Mouse (Mus musculus) c-Kit-positive CD71-positive TER-119-negative erythroid progenitor cells, embryonic 14.5 days (primary cell): Measurements from ENCODE around the gene Rufy3.

Experiments used
- DNase-seq: peaks from one replicate; pipeline ENCODE4 v3.0.0-alpha.2; 2013; ENCODE audit warnings: low read depth

Gene Rufy3

GRCm38 (mm10) chr5:88575506-88576338 lies 10.9 kb downstream of the Rufy3 start:
- DNase-seq: no peak

- DNase-seq: no peak
Measured at GRCm38 (mm10) chr5:88580681-88581080, 15.8 kb downstream of the Rufy3 start.

DNA sequence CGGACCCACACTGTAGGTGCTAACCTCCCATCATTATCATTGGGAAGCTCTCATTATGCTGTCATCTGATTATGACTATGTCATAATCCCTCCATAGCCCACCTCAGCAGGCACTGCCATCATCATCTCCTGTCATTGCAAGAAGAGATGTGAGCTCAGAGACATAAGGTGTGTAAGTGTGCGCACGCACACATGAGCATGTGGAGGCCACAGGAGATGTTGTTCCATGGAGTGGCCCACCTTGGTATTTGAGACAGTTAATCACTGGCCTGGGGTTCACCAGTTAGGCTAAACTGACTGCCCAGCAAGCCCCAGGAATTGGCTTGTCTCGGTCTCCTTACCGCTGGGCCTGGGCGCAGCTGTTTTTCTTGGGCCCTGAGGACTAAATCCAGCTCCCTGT lies 16.5 kb downstream of the Rufy3 start:
- DNase-seq: no peak

- DNase-seq: no peak
Measured at GRCm38 (mm10) chr5:88583271-88584031, 18.6 kb downstream of the Rufy3 start.

DNA sequence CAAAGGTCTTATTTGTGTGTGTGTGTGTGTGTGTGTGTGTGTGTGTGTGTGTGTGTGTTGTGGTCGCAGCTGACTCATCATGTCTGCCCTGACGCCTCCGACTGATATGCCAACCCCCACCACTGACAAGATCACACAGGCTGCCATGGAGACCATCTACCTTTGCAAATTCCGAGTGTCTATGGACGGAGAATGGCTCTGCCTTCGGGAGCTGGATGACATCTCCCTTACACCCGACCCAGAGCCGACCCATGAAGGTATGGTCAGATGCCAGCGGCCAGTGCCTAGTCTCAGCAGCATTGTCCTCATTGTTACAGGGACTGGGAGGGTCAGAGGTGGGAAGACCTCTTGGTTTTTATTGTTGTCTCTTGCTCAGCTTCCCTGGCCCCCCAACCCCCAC lies 19.2 kb downstream of the Rufy3 start:
- no peak for DNase-seq

- DNase-seq: no peak
Measured at GRCm38 (mm10) chr5:88586407-88587174, 21.8 kb downstream of the Rufy3 start.

- no peak for DNase-seq
Measured at GRCm38 (mm10) chr5:88587211-88587934, 22.5 kb downstream of the Rufy3 start.

- no peak for DNase-seq
Measured at GRCm38 (mm10) chr5:88588481-88588880, 23.6 kb downstream of the Rufy3 start.

GRCm38 (mm10) chr5:88593421-88594172 lies 28.8 kb downstream of the Rufy3 start:
- DNase-seq: no peak

DNA sequence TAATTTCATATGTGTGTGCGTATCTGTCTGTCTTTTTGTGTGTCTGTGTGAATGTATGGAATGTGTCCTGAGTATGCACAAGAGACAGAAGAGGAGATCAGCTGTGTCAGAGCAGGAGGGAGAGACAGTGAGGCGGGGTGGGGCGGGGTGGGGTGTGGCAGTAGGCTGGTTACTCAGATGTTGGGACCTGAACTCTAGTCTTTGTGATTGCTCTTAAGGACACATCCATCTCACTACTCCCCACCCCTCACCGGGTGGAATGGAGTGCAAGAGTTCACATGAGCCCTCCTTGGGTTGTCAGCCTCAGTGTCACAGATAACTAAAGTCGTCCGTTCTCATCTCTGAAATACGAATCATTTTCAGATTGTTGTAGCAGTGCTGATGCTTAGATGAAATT lies 29.3 kb downstream of the Rufy3 start:
- no peak for DNase-seq

DNA sequence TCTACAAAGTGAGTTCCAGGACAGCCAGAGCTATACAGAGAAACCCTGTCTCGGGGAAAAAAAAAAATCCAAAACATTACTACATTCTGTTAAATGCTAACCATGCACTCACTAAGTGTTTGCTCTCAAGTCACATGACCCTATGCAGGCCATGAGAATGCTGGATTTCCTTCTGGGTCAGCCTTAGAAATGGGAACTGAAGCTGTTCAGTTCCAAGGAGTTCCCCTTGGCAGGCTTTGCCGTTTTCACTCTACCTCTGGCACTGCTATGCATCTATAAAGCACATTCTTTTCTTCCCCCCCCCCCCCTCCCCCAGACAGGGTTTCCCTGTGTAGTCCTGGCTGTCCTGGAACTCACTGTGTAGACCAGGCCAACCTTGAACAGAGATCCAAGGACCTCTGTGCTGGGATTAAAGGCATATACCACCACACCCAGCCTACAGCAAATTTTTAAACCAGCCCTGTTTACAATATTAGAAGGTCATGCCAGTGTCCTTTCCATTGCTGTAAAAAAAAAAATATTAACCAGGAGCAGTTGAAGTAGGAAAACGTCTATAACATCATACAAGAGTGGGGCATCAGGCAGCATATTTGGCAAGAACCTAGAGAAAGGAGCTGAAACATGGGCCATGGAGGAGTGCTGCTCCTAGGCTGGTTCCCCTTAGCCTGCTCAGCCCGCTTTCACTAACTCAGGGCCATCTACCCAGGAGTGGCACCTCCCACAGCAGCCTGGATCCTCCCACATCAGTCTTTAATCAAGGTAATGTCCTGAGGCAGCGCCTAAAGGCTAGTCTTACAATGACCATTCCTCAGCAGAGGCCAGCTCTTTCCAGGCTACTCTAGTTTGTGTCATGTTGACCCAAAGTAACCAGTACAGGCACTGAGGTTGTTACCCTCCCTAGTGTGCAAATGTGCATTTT lies 31.0 kb downstream of the Rufy3 start:
- no peak for DNase-seq

DNA sequence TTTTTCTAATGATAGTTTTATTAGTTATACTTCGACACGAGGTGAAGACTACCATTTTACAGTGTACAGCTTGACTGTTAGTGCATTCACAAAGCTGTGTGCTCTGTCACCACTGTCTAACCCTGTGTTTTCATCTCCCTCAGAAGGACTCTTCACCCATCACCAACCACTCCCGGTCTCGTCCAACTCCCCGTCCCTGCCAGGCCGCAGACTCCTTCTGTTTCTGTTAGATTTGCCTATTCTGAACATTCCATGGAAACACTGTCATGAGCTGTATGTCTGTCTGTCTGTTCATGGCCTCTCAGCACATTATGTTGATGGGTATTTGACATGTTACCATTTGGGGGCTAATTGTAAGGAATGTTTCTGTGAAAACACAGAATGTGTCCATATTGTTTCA lies 34.1 kb downstream of the Rufy3 start:
- no peak for DNase-seq

DNA sequence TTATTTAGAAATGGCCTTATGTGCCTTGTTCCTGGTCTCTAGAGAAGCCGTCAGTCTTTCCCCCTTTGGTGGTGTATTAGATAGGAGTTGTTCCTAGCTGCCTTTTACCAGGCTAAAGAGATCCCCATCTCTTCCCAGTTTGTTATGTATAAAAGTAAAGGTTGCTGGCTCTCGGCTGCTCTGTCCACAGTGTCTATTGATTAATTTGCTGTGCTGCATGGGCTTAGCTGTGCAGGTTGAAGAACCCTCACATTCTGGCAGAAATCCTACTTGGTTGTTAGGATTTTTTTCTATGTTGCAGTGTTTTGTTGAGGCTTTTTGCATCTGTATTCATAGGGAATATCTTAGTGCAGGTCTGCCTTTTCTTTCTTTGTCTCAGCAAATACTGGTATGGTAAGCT lies 37.2 kb downstream of the Rufy3 start:
- DNase-seq: no peak

- no peak for DNase-seq
Measured at GRCm38 (mm10) chr5:88602713-88603112, 37.9 kb downstream of the Rufy3 start.

GRCm38 (mm10) chr5:88604046-88604445 lies 39.2 kb downstream of the Rufy3 start:
- no peak for DNase-seq

- no peak for DNase-seq
Measured at GRCm38 (mm10) chr5:88604641-88605358, 40.0 kb downstream of the Rufy3 start.

DNA sequence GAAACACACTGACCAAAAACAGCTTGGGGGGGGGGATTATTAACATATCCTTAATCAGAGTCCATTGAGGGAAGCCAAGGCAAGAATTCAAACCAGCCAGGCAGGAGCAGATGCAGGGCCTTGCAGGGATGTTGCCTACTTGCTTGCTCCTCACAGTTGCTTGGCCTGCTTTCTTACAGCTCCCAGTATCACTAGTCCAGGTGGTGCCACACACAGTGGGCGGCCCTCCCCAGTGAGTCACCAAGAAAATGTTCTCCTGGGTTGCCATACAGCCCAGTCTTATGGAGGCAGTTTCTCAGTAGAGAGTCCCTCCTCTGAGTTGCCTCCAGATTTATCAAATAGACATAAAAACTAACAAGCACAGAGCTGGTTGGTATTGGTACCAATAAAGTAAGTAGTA lies 49.3 kb downstream of the Rufy3 start:
- DNase-seq: no peak

DNA sequence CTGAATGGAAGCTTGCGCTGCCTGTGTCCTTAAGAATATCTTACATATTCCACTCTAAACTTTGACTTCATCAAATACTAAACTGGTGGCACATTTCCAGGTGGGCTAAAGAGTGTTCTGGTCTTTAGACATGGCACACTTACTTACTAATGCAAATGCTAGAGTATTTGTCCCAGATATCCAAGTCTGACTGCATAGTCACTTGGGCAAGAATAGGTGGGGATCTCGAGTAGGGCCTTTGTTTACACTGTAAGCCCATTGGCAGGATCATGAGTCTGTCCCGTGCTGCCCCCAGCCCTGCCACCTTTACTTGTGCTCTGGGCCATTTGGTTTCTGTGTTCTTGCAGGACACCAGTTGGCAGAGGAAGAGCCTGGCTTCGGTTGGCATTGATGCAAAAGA lies 52.1 kb downstream of the Rufy3 start:
- no peak for DNase-seq

GRCm38 (mm10) chr5:88627545-88627944 lies 62.7 kb downstream of the Rufy3 start:
- DNase-seq: peak; percentile 70
